Mouse (Mus musculus) C2C12 (cell line): ENCODE results near the gene Gm3776.
"Not testable (repeated sequence)": the region's sequence is repeated elsewhere in the genome, so short reads cannot be mapped to it uniquely, and the experiment has no call there.

Experiments
- CTCF ChIP-seq: IDR thresholded peaks from one replicate; pipeline ENCODE4 v1.5.1; 2011; ENCODE audit not compliant: control insufficient read depth, insufficient read depth, insufficient read length
- MAX ChIP-seq: IDR thresholded peaks from one replicate; pipeline ENCODE4 v1.6.1; 2011; ENCODE audit warnings: mild to moderate bottlenecking, control low read depth
- USF1 ChIP-seq: IDR thresholded peaks from one replicate; pipeline ENCODE4 v1.6.1; 2011; ENCODE audit warnings: low read depth, mild to moderate bottlenecking, control low read depth, moderate library complexity

DNA sequence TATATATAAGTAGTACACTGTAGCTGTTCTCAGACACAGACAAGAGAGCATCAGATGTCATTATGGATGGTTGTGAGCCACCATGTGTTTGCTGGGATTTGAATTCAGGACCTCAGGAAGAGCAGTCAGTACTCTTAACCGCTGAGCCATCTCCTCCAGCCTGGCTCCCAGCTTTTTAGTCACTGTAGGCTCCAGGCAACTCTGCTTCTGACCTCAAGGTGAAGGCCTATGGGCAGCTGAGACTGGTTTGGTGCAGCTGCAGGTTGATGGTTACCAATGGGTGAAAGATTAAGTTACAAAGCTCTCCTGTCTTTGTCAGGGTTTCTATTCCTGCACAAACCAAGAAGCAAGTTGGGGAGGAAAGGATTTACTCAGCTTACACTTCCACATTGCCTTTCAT is 36.8 kb downstream of the Gm3776 start:
- not testable (repeated sequence) for TF ChIP-seq CTCF, USF1, MAX
